Mouse (Mus musculus) thymus, adult 18-20 months (tissue): ENCODE results near the gene Flt4.

ENCODE experiments used
- DNase-seq, 2 experiments: peaks; one replicate each; pipeline ENCODE4 v3.0.0; 2022; ENCODE audit warnings: mixed read lengths in 2 of 2

Flt4 gene

DNA sequence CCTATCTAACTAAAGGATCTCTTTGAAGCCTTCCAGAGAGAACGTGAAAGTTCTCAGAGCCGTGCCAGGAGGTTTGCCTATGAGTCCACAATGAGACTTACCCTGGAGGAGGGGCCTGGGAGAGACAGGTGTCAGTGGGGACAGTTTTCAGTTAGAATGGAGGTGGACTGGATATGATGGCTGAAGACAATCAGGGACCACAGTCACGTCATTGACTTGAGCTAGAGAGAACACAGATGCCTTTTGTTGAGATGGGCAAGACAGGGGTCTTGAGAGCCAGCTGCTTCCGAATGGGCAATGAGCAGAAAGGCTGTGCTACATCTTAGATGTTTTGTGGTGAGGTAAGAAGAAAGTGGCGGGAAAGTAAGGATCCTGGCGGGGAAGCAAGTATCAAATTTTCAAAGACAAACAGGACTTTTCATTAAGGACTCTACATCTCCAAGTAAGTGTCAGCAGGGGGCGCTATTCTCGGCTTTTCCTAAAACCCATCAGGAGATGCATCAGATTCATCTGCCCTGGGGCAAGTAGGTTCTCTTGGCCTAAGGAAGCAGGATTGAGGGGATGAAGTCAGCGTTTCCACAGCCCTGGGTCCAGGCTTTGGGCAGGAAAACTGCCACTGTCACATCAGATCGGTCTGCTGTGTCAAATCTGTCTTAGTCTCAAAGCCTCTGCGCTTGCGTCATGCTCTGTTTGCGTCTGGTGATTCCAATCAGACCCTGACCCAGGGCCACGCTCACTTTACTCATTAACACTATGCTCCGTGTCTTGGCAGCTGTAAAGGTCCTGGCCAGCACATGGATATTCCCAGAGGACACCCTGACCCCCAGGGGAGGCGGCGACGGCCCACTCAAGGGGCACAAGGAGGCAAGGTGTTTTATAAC is 41.3 kb downstream of the Flt4 start:
- DNase-seq, result no peak

DNA sequence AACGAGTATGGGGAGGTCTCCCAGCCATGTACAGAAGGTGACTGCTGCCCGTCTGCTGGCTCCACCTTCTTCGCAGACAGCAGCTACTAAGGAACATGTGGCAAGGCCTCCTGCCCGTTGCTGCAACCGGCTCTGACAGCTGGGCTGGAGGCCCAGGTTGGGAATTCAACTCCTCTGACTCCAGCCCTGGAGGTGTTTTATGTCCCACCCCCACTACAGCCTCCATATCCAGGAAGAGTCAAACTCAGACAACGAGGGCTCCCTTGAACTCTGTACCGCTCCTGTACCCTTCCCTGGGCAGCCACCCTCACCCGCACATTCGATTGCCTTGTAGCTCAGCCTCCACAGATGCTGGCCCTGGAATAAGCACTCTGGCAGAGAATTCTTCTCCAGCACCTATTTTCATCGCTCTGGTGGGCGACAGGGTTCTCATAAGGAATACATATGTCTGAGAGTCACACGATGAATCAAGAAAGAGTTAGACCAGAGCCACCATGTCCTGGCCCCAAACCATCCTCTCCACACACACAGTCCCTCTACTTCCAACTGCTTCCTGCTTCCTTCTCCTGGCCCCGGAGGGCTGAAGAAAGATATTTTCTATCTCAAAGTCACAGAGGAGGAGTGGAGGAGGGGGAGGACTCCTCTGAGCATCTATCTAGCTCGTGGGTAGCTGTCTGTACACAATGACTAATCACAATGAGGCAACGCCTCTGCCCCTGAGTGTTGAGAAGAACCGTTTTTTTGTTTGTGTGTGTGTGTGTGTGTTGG is 42.1 kb downstream of the Flt4 start:
- no peak for DNase-seq

DNA sequence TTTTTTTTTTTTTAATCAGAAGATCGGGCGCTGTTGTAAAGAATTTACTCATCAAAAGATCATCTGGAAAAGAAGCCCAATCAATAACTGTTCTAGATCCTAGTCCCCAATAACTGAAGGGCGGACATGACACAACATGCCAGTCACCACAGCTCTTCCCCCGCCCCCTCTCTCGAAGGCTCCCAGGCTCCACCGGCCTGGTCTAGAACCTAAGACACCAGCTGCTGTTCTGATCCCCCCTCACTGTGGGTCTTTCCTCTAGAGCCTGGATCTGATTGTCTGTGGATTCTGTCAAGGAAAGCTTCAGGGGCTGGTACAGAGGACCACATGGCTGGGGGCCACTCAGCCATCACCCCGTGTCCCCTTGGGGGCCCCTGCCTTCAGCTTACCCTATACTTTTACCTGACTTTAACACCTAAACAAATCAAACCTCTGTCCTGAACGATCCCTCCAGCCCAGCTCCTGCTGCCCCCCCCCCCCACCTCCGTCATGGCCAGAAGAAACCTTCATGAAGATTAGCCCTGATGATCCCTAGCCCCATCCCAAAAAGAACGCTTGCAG is 42.8 kb downstream of the Flt4 start:
- DNase-seq, result no peak

DNA sequence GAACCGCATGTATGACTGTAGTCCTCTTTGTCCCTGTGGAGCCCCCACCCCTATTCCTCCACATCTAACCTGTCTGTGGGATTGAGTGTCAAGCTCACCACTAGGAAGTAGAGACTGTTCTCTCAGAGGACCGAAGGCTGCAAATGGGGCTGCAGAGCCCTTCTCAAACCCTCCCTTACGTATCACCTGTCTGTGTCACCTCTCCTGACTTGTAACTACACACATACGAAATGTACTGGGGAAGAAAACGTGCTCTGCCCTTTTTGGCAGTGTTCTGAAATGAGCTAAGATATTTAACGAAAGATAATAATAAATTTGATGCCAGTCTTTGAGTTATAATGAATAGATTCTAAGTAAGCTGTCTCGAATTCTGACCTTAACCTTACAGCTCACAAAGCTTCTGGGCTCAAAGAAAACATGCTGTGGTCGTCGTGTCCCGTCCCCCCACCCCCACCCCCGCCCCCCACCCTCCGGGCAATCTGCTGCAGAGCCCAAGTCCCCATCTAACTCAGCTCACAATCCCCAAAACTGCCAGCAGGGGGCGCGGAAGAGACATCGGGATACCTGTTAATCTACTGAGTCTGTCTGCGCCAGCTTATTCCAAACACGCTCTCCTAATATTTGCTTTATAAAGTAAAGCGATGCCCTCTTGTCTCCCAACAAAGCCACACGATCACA is 43.5 kb downstream of the Flt4 start:
- peak; percentile 55 to 57 for DNase-seq

DNA sequence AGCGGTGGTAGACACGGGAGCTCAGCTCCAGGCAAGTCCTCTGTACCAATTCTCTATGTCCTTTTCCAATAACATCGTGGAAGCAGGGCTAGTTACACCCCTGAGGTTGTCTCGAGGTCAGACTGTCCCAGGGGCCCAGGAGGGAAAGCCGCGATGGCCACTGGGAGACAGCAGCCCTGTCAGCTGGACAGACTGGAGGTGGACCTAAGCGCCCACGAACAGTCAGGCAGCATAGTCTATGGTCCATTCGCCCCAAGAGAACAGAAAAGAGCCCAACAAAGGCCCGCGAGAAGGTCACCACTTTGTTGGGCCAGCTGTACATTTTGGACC is 44.0 kb downstream of the Flt4 start:
- DNase-seq, result no peak

DNA sequence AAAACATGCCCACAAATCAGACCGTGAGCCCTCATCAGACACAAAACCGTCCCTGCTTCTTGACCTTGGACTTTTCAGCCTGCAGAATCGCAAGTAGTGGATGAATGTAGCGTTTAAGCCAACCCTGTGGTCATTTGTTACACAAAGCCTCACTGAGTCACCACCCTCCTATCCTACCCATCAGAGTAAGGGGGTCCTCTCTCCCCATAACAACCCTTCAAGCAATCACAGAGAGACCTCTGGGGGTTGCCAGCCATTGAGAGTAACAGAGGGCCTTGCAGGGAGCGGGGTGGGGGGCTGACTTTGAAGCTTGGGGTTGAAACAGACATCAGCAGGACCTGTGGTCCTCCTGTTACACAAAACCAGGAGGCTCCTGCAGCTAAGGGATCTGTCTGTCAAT is 45.6 kb downstream of the Flt4 start:
- no peak for DNase-seq

DNA sequence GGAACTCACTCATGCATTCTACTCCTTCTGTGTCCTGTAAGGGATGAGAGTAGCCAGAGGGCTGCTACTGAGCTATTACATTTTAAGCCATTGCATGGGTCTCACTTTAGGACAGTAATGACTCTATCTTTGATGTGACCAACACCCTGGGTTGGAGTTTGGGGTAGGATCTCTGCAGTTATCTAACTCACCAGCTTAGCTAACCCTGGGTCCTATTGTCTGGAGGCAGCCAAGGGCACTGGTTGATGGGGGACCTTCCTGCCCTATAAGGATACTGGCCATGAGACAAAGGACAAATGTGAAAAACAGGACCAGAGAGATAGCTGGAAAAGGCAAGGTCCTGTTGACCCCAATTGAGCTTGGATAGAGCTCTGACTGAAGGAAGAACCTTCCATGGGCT is 46.4 kb downstream of the Flt4 start:
- no peak for DNase-seq

DNA sequence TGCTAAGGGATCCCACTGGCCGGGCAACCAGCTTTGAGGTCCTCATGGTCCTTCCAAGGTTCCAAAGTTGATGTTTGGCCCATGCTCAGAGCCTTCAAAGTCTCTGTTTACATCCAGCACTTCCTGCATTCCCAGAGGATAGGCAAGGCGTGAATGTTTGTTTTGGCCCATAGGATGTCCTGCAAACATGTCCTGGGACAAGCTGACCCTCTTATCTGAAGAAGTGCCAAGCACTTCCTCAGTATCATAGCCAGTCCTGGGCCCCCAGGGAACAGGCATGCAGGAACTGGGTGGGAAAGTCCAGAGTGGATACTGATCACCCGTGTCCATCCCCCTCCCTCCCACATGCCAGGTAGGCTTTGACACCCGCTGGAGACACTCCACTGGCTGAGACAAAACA is 49.0 kb downstream of the Flt4 start:
- no peak for DNase-seq

DNA sequence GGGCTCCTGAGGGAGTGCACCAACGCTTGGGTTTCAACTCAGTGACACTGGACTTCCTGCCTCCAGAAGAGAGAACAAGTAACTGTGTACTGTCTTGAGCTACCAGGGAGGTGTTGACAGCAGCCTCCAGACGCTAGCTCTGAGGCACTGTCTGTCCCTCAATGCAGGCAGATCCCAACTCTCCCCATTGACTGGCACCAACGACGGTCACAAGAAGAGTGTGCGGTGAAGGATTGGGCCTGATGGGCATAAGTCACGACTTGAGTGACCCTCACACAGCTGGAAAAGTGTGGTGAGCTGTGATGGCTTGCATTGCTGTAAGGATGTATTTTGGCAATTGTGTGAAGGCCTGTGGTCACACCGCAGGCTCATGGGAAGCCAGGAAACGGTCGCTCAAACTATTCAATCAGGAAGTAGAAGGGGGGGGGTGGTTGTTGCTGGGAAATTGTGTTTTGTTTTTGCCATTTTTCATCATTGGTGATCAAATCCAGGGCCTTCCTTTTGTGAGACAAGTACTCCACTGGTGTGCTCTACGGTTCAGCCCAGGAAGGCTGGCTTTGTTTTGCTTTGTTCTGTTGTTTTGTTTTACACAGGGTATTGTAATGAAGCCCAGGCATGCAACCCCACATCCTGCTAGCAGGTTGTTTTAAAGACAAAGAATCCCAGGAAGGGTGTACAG is 49.9 kb downstream of the Flt4 start:
- DNase-seq, result no peak

DNA sequence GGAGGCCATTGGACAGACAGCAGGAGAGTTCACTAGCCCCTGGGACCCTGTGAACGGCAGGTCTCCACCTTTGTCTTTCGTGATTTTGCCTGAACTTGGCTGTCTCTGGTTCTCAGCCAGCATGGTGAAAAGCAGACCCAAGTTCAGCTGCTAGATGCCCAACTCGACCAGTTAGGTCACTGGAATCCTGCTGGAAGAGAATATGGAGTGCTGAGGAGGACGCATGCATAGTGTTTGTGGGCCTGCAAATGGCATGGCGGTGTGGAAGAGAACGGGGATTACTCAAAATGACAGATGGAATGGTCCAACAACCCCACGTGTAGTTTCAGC is 50.4 kb downstream of the Flt4 start:
- DNase-seq, result no peak

DNA sequence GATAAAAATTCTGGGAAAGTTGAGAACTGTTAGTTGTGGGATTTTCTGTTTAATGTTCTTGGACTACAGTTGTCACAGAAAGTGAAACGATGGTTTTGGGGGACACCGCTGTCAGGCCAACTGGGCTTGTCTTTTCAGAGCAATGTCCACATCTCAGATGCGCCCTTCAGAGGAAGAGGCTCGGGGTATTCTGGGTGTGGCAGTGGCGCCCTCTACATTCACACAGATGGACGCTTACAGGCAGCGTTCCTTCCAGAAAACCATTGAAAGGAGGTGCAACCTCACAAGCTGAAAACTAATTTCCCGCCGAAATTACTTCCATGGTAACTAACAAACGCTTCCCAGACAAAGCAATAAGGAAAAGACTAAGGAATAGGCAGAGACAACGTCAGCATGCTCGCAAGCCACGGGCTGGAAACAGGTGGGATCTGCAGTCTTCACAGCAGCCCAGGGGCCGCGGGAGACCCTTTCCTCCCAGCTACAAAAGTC is 53.3 kb downstream of the Flt4 start:
- no peak for DNase-seq

DNA sequence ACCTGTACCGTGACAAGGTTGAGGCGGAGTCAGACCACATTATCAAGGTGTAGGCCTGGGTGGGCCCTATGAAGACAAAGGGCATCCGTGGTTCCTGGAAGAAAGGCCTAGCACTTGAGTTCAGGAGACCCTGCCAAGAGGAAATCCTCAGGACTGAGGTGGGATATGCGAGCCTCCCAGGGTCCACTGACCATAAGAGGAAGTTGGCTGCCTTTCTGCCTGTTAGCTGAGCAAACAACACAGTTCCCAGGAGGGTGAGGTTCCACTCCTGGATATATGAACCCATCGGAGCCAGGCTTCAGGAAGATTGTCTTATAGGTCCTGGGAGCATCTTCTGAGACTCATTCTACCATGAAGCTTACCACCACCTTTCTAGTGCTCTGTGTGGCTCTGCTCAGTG is 54.2 kb downstream of the Flt4 start, which contains the start of gene Scgb3a1:
Gene Scgb3a1, plus strand, starts transcription at position 301 of the 400 bp plus-strand sequence.
- no peak for DNase-seq

DNA sequence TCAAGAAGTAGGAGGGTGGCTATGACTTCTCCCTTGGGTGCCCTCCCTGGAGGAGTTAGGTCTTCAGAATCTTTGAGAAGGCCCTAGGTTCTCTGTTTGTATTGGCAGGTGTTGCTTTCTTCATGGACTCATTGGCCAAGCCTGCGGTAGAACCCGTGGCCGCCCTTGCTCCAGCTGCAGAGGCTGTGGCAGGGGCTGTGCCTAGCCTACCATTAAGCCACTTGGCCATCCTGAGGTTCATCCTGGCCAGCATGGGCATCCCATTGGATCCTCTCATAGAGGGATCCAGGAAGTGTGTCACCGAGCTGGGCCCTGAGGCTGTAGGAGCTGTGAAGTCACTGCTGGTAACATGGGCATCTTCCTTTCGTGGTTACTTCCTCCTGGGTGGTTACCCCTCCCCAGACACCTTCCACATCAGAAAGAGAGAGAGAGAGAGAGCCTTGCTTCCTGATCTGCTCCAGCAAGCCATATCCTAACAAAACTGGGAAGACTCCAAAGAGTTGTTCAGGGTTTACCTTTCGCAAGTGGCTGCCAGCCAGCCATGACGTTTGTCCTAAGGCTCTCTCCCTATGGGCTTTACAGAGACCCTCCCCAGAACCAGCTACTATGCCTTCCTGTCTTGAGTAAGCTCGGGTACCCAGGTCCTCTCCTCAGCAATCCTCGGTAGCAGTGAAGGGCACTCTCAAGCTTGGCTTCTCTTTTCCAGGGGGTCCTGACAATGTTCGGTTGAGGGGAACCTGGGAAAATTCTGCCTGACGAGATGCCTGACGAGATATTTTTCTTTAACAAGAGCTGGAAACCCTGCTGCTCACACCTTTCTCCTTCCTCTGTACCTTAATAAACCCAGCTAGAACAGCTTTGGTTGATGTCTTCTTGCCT is 55.4 kb downstream of the Flt4 start:
- no peak for DNase-seq

DNA sequence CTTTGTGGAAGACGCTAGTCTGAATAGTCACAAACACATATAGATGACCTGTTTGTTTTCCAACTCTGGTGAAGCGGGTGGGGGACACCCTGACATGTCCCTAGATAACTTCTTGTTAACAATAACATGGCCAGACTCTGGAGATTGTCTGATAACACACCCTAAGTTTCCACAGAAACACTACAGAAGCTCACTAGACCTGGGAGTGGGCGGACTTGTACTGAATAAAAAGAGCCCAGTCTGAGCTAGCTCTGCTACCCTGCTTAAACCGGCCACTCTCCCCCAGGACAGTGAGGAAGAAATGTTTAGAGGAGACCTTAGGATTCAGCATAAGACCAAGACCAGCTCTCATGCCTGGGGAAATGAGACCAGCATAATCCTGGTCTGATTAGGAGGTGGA is 56.4 kb downstream of the Flt4 start:
- DNase-seq, result no peak

DNA sequence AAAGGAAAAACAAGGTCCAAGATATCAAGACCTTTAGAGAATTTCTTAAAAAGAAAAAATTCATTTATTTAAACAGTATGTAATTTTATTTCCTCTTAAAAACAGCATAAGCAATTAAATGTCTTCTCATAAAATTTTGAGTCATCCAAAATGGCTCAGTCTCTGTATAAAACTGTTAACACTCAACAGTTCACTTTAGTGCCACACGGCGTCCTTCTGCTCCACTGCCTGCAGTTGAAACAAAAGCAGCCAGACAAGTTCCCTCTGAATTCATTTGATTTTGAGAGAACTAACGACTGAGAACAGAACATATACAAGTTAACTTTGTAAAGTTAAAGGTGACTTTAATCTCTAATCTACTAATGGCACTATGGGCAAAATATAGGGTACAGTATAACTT is 64.4 kb downstream of the Flt4 start:
- no peak for DNase-seq

DNA sequence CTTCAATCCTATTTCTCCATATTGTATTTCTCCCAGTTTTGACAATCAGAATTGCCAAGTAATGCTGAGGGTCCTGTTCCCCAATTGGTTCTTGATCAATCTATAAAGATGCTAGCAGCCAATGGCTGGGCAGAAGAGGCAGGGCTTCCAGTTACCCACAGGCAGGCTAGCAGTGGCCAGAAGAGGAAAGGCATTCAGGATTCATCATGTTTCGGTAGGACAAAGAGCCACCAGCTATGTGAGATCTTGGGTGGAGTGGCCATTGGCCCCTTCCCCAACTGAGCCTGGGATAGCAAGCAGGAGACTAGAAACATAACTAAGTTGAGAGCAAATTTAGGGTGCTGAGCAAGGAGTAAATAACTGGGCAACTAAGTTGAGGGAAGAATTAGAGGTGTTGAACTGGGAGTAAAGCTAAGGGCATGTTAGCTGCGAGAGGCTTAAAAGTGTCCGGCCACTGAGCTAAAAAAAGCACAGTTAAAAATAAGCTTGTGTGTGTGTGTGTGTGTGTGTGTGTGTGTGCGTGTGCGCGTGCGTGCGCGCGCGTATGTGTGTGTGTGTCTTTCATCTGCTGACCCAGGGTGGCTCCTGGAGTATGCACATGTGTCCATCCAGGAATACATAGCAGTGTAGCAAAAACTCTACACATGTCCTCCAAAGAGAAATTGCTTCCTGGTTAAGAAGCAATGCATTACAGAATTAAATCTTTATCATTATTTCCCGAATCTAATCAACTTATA is 75.3 kb downstream of the Flt4 start:
- no peak for DNase-seq

DNA sequence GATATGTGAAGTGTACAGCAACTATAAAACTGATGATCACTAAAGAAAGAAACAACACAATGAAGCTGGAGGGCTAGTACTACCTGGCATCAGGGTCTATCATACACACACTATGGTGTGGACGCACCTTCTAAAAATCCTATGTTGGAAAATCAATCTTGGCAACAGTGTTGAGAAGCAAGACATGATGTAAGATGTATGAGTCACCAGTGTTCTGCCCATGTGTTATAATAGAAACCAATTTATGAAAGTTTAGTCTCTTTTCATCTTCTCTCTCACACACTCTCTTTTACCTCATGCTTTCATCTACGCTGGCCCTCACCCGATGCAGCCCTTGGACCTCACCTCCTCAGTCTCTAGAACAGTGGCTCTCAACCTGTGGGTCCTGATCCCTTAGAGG is 86.0 kb downstream of the Flt4 start:
- DNase-seq, result no peak

DNA sequence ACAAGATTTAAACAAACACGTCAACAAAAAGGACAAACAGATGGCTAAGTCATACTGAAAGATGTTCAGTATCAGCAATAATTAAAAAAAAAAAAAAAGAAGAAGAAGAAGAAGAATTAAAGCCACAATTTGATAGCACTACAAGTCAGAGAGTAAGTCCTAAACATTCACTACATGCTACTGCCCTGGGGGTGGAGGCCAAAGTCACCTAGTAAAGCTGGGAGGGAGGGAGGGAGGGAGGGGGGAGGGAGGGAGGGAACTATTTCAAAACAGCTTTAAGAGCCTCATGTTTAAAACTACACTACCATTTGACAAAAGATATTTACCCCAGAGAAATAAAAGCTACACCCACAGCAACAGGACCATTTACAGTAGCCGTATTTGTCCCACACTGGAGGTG is 86.6 kb downstream of the Flt4 start:
- DNase-seq, result no peak

DNA sequence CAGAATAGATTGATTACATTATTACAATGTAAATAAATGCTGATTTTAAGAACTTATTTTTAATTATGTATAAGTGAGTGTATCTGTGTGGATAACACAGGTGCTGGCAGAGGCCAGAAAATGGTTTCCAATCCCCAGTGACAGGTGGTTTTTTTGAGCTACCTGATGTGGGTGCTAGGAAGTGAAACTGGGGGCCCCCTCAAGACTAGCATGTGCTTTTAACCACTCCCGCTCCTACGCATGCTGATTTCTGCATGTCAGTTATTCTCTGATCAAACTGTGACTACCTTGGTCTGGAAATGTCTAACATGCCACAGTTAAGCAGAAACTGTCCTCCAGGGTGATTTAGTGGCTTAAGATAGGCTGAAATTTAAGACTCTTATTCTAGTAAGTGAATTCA is 87.4 kb downstream of the Flt4 start:
- DNase-seq, result no peak

DNA sequence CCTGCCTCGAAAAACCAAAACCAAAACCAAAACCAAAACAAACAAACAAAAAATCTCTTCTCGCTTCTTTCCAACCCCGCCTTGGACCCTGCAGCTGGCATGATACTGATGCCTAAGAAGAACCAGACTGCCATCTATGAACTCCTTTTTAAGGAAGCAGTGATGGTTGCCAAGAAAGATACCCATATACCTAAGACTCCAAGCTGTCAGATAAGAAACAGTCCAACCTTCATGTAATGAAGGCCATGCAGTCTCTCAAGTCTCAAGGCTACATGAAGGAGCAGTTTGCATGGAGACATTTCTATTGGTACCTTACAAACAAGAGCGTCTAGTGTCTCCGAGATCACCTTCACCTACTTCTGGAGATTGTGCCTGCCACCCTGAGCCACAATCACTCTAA is 88.7 kb downstream of the Flt4 start:
- DNase-seq, result no peak

DNA sequence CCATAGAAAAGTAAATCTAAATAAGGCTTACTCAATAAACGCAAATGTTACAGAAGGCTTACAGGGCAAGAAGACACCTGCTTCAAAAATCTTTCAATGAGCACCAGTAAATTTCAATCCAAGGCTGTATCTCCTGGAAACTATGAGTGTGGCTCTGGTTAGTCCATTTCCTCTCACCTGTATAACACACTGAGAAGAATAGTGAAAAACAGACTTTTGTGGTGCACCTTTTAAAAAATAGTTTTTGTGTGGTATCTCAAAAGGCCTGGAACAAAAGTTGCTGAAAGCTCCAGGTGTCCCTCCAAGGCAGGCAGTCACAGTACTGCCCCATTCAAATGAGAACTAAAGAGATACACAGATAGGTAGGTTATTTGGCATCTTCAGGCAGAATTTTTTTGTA is 90.0 kb downstream of the Flt4 start:
- DNase-seq, result no peak
